Mouse (Mus musculus): ENCODE measurements around the gene Asna1. TPM values are rescaled to one million over a fixed set of nuclear protein-coding genes. Genes with fewer than 3 reads are reported as not detected.

Asna1 gene
- total RNA-seq (2015) (68.4 and 69.0 TPM in 2 replicates), total RNA-seq (2017) (78.2 and 83.7 TPM in 2 replicates)

GRCm38 (mm10) chr8:85025098-85025932 is at the start of gene Asna1:
TSS of gene Asna1 (minus strand) at chr8:85025281.
- ATAC-seq (replicated peaks; ENCODE audit: poor library complexity): peak; percentile 87

GRCm38 (mm10) chr8:85074617-85075016 is 49.5 kb upstream of the Asna1 start:
- ATAC-seq (replicated peaks; ENCODE audit: poor library complexity): no peak

GRCm38 (mm10) chr8:85074167-85074566 is 49.1 kb upstream of the Asna1 start:
- no peak for ATAC-seq (replicated peaks; ENCODE audit: poor library complexity)

- ATAC-seq (replicated peaks; ENCODE audit: poor library complexity): no peak
Measured at GRCm38 (mm10) chr8:85073041-85073612, 48.0 kb upstream of the Asna1 start.

- no peak for ATAC-seq (replicated peaks; ENCODE audit: poor library complexity)
Measured at GRCm38 (mm10) chr8:85072364-85072929, 47.4 kb upstream of the Asna1 start.

- peak; percentile 89 for ATAC-seq (replicated peaks; ENCODE audit: poor library complexity)
Measured at GRCm38 (mm10) chr8:85071514-85072281, 46.6 kb upstream of the Asna1 start, which contains the start of gene Dhps. TSS of gene Dhps (plus strand) at chr8:85071757.

- 0 out of 2 replicates have a peak, but pooled peaks have one; percentile 2 for ATAC-seq (replicated peaks; ENCODE audit: poor library complexity)
Measured at GRCm38 (mm10) chr8:85071041-85071440, 46.0 kb upstream of the Asna1 start.

GRCm38 (mm10) chr8:85067982-85068381 is 42.9 kb upstream of the Asna1 start, which contains the start of gene Gm5741:
TSS of gene Gm5741 (minus strand) at chr8:85067982.
- no peak for ATAC-seq (replicated peaks; ENCODE audit: poor library complexity)

- ATAC-seq (replicated peaks; ENCODE audit: poor library complexity): no peak
Measured at GRCm38 (mm10) chr8:85067155-85067554, 42.1 kb upstream of the Asna1 start.

GRCm38 (mm10) chr8:85065213-85065612 is 40.1 kb upstream of the Asna1 start:
- no peak for ATAC-seq (replicated peaks; ENCODE audit: poor library complexity)

- ATAC-seq (replicated peaks; ENCODE audit: poor library complexity): no peak
Measured at GRCm38 (mm10) chr8:85062603-85063002, 37.5 kb upstream of the Asna1 start.

- peak; percentile 94 for ATAC-seq (replicated peaks; ENCODE audit: poor library complexity)
Measured at GRCm38 (mm10) chr8:85059879-85060616, 35.0 kb upstream of the Asna1 start, which contains the start of gene Fbxw9. TSS of gene Fbxw9 (plus strand) at chr8:85060055.

- ATAC-seq (replicated peaks; ENCODE audit: poor library complexity): no peak
Measured at GRCm38 (mm10) chr8:85057367-85057766, 32.3 kb upstream of the Asna1 start.

GRCm38 (mm10) chr8:85043619-85044018 is 18.5 kb upstream of the Asna1 start:
- ATAC-seq (replicated peaks; ENCODE audit: poor library complexity): no peak

GRCm38 (mm10) chr8:85037681-85038531 is 12.8 kb upstream of the Asna1 start:
- peak; percentile 21; the same call in 1 of the 2 replicates for ATAC-seq (replicated peaks; ENCODE audit: poor library complexity)

GRCm38 (mm10) chr8:85037366-85037680 is 12.2 kb upstream of the Asna1 start:
- peak; percentile 15 for ATAC-seq (replicated peaks; ENCODE audit: poor library complexity)

- ATAC-seq (replicated peaks; ENCODE audit: poor library complexity): peak; percentile 74
Measured at GRCm38 (mm10) chr8:85036718-85037365, 11.8 kb upstream of the Asna1 start, which contains the start of gene Tnpo2. TSS of gene Tnpo2 (plus strand) at chr8:85036915.

GRCm38 (mm10) chr8:85036381-85036717 is 11.3 kb upstream of the Asna1 start:
- ATAC-seq (replicated peaks; ENCODE audit: poor library complexity): peak; percentile 15; the same call in 1 of the 2 replicates
